Mouse (Mus musculus): ENCODE data around the gene Tmem33. TPM values are rescaled to one million over a fixed set of nuclear protein-coding genes. Genes with fewer than 3 reads are reported as not detected.

The Tmem33 gene
- polyA plus RNA-seq, 1 experiment from 2014 or later: 79.7 TPM

DNA sequence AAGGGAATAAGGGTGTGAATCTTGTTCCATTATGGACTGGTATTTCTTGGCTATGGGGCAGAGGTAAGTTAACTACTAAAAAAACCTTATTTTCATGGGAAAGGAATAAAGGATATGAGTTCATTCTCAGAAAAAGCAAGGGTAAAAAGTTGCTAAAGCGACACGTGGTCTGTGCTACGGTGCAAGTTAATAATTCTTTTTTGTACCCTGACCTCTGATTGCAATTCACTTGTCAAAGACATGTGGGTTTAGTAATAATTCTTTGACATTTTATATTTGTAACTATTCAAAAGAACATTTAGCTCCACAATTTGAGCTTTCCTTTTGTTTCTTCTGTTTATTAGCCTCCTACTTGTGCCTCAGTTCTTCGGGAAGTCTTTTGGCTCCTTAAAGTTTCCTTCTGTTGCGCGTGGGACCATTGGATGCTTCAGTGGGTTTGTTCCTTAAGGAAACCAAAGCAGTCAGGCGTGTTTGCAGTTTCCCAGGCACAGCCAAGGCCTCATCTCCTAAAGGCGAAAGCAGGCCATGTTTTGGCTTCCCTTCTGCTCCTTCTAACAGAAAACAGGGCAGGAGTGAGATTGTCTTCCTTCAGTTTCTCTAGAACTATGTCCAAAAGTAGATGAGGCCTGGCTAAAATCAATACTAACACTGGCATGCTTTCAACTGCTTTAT lies 40.7 kb downstream of the Tmem33 start:
- H3K4me2 ChIP-seq: no peak overlapping the region
- H3K27ac ChIP-seq (replicated peaks): no peak overlapping the region
- H3K9me3 ChIP-seq (replicated peaks): no peaks in the 10 kb centered on the region
- H3K4me3 ChIP-seq (replicated peaks): no peak overlapping the region
- H3K4me1 ChIP-seq (replicated peaks): peaks cover 25% of the 10 kb centered on the region
- ATAC-seq (ENCODE audit: insufficient read depth): no peak
- peaks cover 21% of the 10 kb centered on the region for H3K36me3 ChIP-seq (replicated peaks)
- no peak overlapping the region for H3K9ac ChIP-seq
- WGBS (ENCODE audit: insufficient replicate concordance): 83% methylated on average over 8 of the region's 8 CpGs
- no peaks in the 10 kb centered on the region for H3K27me3 ChIP-seq

GRCm38 (mm10) chr5:67301722-67302331 lies 41.5 kb downstream of the Tmem33 start:
- 51% methylated on average over 8 of the region's 8 CpGs for WGBS (ENCODE audit: insufficient replicate concordance)
- Histone ChIP-seq H3K4me2 (no peak overlapping the region), H3K36me3 (replicated peaks) (0 out of 2 replicates have a peak, but pooled peaks cover 16% of the 10 kb centered on the region), H3K27ac (replicated peaks) (no peak overlapping the region), H3K9ac (no peak overlapping the region), H3K27me3 (no peaks in the 10 kb centered on the region), H3K9me3 (replicated peaks) (no peaks in the 10 kb centered on the region), H3K4me1 (replicated peaks) (peaks cover 25% of the 10 kb centered on the region), H3K4me3 (replicated peaks) (no peak overlapping the region)
- no peak for ATAC-seq (ENCODE audit: insufficient read depth)

DNA sequence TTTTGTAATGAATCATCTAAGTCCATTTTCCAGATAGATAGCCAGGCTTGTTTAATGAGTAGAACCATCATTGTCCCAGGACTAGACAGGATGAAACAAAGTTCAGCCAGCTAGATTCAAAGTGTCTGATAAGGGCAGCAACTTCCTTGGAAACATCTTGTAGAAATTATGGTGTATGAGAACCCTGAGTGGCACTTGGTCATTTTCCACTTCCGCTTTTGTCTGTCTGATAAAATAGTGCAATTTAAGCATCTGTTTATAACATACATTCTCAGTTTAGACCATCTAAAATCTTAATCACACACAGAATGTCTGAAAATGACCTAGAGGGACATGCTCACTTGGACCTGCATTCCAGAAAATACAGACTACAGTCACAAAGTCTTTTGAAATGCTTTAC lies 43.5 kb downstream of the Tmem33 start:
- H3K4me2 ChIP-seq: no peak overlapping the region
- no peak for ATAC-seq (ENCODE audit: insufficient read depth)
- peaks cover 28% of the 10 kb centered on the region for H3K4me1 ChIP-seq (replicated peaks)
- 68% methylated on average over 1 of the region's 1 CpGs for WGBS (ENCODE audit: insufficient replicate concordance)
- 0 out of 2 replicates have a peak, but pooled peaks cover 19% of the 10 kb centered on the region for H3K36me3 ChIP-seq (replicated peaks)
- no peaks in the 10 kb centered on the region for H3K27me3 ChIP-seq
- H3K4me3 ChIP-seq (replicated peaks): no peak overlapping the region
- no peaks in the 10 kb centered on the region for H3K9me3 ChIP-seq (replicated peaks)
- H3K27ac ChIP-seq (replicated peaks): no peak overlapping the region
- H3K9ac ChIP-seq: no peak overlapping the region

- Histone ChIP-seq H3K4me2 (peak within 1 kb of the TSS; percentile 84), H3K4me1 (replicated peaks) (peaks cover 31% of the 10 kb centered on the region), H3K4me3 (replicated peaks) (peak within 1 kb of the TSS; percentile 100), H3K9ac (peak within 1 kb of the TSS; percentile 97), H3K9me3 (replicated peaks) (no peaks in the 10 kb centered on the region), H3K27me3 (no peaks in the 10 kb centered on the region), H3K36me3 (replicated peaks) (peaks cover 30% of the 10 kb centered on the region), H3K27ac (replicated peaks) (peak within 1 kb of the TSS; percentile 93)
- ATAC-seq (ENCODE audit: insufficient read depth): peak; percentile 95
- under 1% methylated on average over 83 of the region's 83 CpGs for WGBS (ENCODE audit: insufficient replicate concordance)
Observed at GRCm38 (mm10) chr5:67306698-67307521, 46.5 kb downstream of the Tmem33 start, which contains the start of gene Slc30a9. TSS of gene Slc30a9 (plus strand) at chr5:67306955.

- 13% methylated on average over 13 of the region's 13 CpGs for WGBS (ENCODE audit: insufficient replicate concordance)
- ATAC-seq (ENCODE audit: insufficient read depth): no peak
- peak overlapping the region; percentile 93 for H3K27ac ChIP-seq (replicated peaks)
Observed at GRCm38 (mm10) chr5:67307659-67308222, 47.4 kb downstream of the Tmem33 start.

DNA sequence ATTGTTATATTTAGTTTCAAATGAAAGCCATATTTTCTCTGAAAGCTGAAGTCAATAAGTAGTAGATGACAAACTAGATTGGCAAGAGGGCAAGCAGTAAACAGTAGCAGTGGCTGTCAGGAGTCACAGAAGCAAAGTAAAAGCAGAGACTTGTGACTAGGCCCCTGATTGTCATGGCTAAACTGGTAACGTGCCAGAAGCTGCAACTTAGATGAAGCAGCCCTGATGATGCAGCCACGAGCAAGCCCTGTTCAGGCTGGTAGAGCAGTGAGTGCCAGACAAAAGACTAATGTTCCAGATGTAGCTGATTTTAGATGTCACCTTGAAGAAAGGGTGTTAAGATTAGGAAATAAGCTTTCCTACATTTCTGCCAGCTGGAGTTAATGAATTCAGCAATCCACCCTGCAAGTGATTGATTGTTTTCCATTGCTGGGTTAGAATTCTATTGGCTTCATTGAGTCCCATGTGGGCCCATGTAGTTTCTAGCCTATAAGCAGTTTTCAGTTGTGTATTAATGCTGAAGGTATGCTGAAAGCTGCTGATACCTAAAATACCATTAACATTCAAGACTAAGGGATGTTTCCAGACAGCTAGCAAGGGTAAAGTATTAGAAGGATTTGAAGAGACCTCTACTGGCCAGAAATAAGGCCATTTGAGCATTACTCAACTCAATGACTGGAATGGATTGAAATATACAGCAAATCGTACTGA lies 51.6 kb downstream of the Tmem33 start:
- no peak for ATAC-seq (ENCODE audit: insufficient read depth)
- peaks cover 45% of the 10 kb centered on the region for H3K36me3 ChIP-seq (replicated peaks)
- WGBS (ENCODE audit: insufficient replicate concordance): 68% methylated on average over 3 of the region's 3 CpGs
- no peaks in the 10 kb centered on the region for H3K9me3 ChIP-seq (replicated peaks)
- H3K4me2 ChIP-seq: no peak overlapping the region
- H3K9ac ChIP-seq: no peak overlapping the region
- peaks cover 23% of the 10 kb centered on the region for H3K4me1 ChIP-seq (replicated peaks)
- no peaks in the 10 kb centered on the region for H3K27me3 ChIP-seq
- no peak overlapping the region for H3K4me3 ChIP-seq (replicated peaks)
- no peak overlapping the region for H3K27ac ChIP-seq (replicated peaks)

More at GRCm38 (mm10) chr5:67307659-67308222, 47.4 kb downstream of the Tmem33 start:
- H3K4me1 ChIP-seq (replicated peaks): peaks cover 31% of the 10 kb centered on the region
- peak overlapping the region; percentile 100 for H3K4me3 ChIP-seq (replicated peaks)
- H3K4me2 ChIP-seq: peak overlapping the region; percentile 84
- no peaks in the 10 kb centered on the region for H3K9me3 ChIP-seq (replicated peaks)
- peak overlapping the region; percentile 97 for H3K9ac ChIP-seq
- H3K36me3 ChIP-seq (replicated peaks): peaks cover 30% of the 10 kb centered on the region
- H3K27me3 ChIP-seq: no peaks in the 10 kb centered on the region

DNA sequence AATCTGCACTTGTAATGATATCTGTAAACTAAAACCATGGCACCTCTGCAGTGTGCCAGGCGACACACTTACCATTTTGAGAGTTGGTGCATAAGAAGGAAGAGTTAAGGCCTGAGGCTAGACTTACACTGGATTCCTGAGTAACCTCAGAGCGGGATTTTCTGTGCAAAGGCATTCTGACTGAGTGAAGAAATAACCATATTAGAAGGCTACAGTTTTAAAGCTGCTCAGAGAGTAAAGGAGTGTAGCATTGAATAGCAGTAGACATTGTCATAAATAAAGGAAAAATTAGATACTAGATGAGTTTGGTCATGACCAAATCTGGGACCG lies 52.1 kb downstream of the Tmem33 start:
- ATAC-seq (ENCODE audit: insufficient read depth): no peak
- Histone ChIP-seq H3K4me3 (replicated peaks) (no peak overlapping the region), H3K9me3 (replicated peaks) (no peaks in the 10 kb centered on the region), H3K9ac (no peak overlapping the region), H3K27ac (replicated peaks) (no peak overlapping the region), H3K4me1 (replicated peaks) (peaks cover 23% of the 10 kb centered on the region), H3K4me2 (no peak overlapping the region), H3K27me3 (no peaks in the 10 kb centered on the region), H3K36me3 (replicated peaks) (peaks cover 48% of the 10 kb centered on the region)
- 85% methylated on average over 3 of the region's 3 CpGs for WGBS (ENCODE audit: insufficient replicate concordance)

GRCm38 (mm10) chr5:67321656-67322268 lies 61.4 kb downstream of the Tmem33 start:
- peaks cover 42% of the 10 kb centered on the region for H3K36me3 ChIP-seq (replicated peaks)
- no peak overlapping the region for H3K9ac ChIP-seq
- no peak for ATAC-seq (ENCODE audit: insufficient read depth)
- no peak overlapping the region for H3K4me3 ChIP-seq (replicated peaks)
- H3K4me2 ChIP-seq: no peak overlapping the region
- 82% methylated on average over 17 of the region's 17 CpGs for WGBS (ENCODE audit: insufficient replicate concordance)
- no peaks in the 10 kb centered on the region for H3K4me1 ChIP-seq (replicated peaks)
- H3K27ac ChIP-seq (replicated peaks): no peak overlapping the region
- H3K9me3 ChIP-seq (replicated peaks): no peaks in the 10 kb centered on the region
- no peaks in the 10 kb centered on the region for H3K27me3 ChIP-seq

GRCm38 (mm10) chr5:67324032-67324431 lies 63.7 kb downstream of the Tmem33 start:
- no peaks in the 10 kb centered on the region for H3K4me1 ChIP-seq (replicated peaks)
- H3K9me3 ChIP-seq (replicated peaks): no peaks in the 10 kb centered on the region
- no peak overlapping the region for H3K4me3 ChIP-seq (replicated peaks)
- no peak overlapping the region for H3K4me2 ChIP-seq
- no peak overlapping the region for H3K27ac ChIP-seq (replicated peaks)
- H3K27me3 ChIP-seq: no peaks in the 10 kb centered on the region
- WGBS (ENCODE audit: insufficient replicate concordance): 57% methylated on average over 1 of the region's 1 CpGs
- peaks cover 39% of the 10 kb centered on the region for H3K36me3 ChIP-seq (replicated peaks)
- H3K9ac ChIP-seq: no peak overlapping the region
- ATAC-seq (ENCODE audit: insufficient read depth): no peak

GRCm38 (mm10) chr5:67340811-67341210 lies 80.4 kb downstream of the Tmem33 start:
- no peaks in the 10 kb centered on the region for H3K27me3 ChIP-seq
- ATAC-seq (ENCODE audit: insufficient read depth): no peak
- no peak overlapping the region for H3K4me2 ChIP-seq
- 76% methylated on average over 6 of the region's 6 CpGs for WGBS (ENCODE audit: insufficient replicate concordance)
- no peak overlapping the region for H3K9ac ChIP-seq
- peaks cover 65% of the 10 kb centered on the region for H3K36me3 ChIP-seq (replicated peaks)
- H3K27ac ChIP-seq (replicated peaks): no peak overlapping the region
- no peak overlapping the region for H3K4me3 ChIP-seq (replicated peaks)
- H3K4me1 ChIP-seq (replicated peaks): no peaks in the 10 kb centered on the region
- no peaks in the 10 kb centered on the region for H3K9me3 ChIP-seq (replicated peaks)

Data from liver, embryonic 15.5 days (tissue).